Mouse (Mus musculus): ENCODE results near the gene Actg1.

GRCm38 (mm10) chr11:120360062-120360461 is 11.7 kb upstream of the Actg1 start:
- TF ChIP-seq CTCF (IDR thresholded peaks at IDR 0.05; ENCODE audit: insufficient read depth, low read depth, low read length) = no peak
- no peak for TF ChIP-seq POLR2A (IDR thresholded peaks at IDR 0.05; ENCODE audit: insufficient read depth, low read depth, low read length)
